ENCODE assay signal across 8 mouse cellular contexts in the genomic region with DNA sequence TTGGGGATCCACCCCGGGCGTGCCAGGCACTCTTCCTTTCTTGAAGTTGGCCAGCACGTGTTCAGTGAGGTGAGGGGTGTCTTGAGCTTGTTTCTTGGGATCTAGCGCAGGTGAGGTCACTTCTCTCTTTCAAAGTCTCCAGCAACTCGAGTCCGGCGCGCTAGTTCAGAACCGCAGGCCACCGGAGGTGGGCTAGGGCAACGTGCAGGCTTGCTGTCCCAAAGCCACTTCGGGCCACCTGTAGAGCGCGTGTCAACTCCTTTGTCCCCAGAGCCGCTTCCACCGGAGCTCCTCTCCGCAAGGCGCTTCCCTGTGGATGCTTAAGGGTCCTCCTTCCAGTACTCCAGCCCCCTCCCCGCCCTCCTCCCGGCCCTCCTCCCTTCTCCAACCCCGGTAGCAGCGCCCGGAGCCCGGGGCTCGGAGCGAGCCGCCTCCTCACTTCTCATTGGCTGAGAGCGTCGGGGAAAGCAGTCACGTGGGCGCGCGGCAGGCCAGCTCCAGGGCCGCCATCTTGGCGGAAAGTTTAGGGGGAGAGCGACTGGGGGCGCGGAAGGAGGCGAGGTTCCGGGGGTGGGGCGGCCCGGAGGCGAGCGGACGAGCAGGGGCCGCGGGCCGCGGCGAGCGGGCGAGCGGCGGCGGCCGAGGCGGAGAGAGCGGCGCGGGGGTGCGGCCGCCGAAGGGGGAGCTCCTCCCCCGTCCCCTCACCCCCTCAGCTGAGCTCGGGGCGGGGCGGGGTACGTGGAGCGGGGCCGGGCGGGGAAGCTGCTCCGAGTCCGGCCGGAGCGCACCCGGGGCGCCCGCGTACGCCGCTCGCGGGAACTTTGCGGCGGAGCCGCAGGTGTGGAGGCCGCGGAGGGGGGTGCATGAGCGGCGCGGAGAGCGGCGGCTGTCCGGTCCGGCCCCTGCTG. TPM values are rescaled to one million over a fixed set of nuclear protein-coding genes. Genes with fewer than 3 reads are reported as not detected.
DNase-seq lines count a peak whose midpoint lies in the region; ATAC-seq and TF ChIP-seq lines count a peak whose summit lies in the region.

Dlg1 (plus strand) TSS at position 65 of the 908 bp plus-strand sequence.

- no peaks in the 10 kb centered on the region for H3K9me3 ChIP-seq in heart, embryonic 10.5 days
- no peaks in the 10 kb centered on the region for H3K9me3 ChIP-seq in kidney, embryonic 15.5 days (replicated peaks)

- no peaks in the 10 kb centered on the region for H3K4me1 ChIP-seq in bone marrow macrophage, adult 2 months (ENCODE audit: control insufficient read depth, insufficient read depth, low read length)
- H3K4me1 ChIP-seq in embryonic fibroblast, embryonic 13.5 days (ENCODE audit: control insufficient read depth, insufficient read depth, low read length), result peaks cover 3% of the 10 kb centered on the region; the same call in 1 of the 2 replicates
- H3K4me1 ChIP-seq in heart, embryonic 10.5 days, result peaks cover 26% of the 10 kb centered on the region
- H3K4me1 ChIP-seq in kidney, embryonic 15.5 days, result peaks cover 31% of the 10 kb centered on the region

- peak within 1 kb of the TSS; percentile 84 for H3K4me2 ChIP-seq in kidney, embryonic 15.5 days

- peak within 1 kb of the TSS; percentile 90 for H3K4me3 ChIP-seq in bone marrow macrophage, adult 2 months (ENCODE audit: insufficient read depth, low read length)
- peak within 1 kb of the TSS; percentile 97 for H3K4me3 ChIP-seq in embryonic fibroblast, embryonic 13.5 days (ENCODE audit: insufficient read depth, low read length)
- H3K4me3 ChIP-seq in heart, embryonic 10.5 days, result peak within 1 kb of the TSS; percentile 83
- H3K4me3 ChIP-seq in kidney, embryonic 15.5 days (replicated peaks), result peak within 1 kb of the TSS; percentile 82

- TF ChIP-seq CTCF in bone marrow macrophage, adult 2 months (IDR thresholded peaks at IDR 0.05; ENCODE audit: low read depth, low read length), result no peak
- TF ChIP-seq CTCF in embryonic fibroblast, embryonic 13.5 days (IDR thresholded peaks at IDR 0.05; ENCODE audit: borderline replicate concordance, insufficient read depth, low read length), result no peak

- H3K27me3 ChIP-seq in heart, embryonic 10.5 days (ENCODE audit: insufficient read depth, poor library complexity, severe bottlenecking), result no peaks in the 10 kb centered on the region; the same call in 1 of the 2 replicates
- H3K27me3 ChIP-seq in kidney, embryonic 15.5 days, result no peaks in the 10 kb centered on the region

- TF ChIP-seq POLR2A in bone marrow macrophage, adult 2 months (IDR thresholded peaks at IDR 0.05; ENCODE audit: borderline replicate concordance, low read depth, low read length), result no peak
- TF ChIP-seq POLR2A in embryonic fibroblast, embryonic 13.5 days (IDR thresholded peaks at IDR 0.05; ENCODE audit: low read depth, low read length), result peak; percentile 79

- peak within 1 kb of the TSS; percentile 91 for H3K9ac ChIP-seq in kidney, embryonic 15.5 days

- peaks cover 20% of the 10 kb centered on the region for H3K36me3 ChIP-seq in heart, embryonic 10.5 days
- H3K36me3 ChIP-seq in kidney, embryonic 15.5 days, result peaks cover 21% of the 10 kb centered on the region

- H3K27ac ChIP-seq in bone marrow macrophage, adult 2 months (ENCODE audit: insufficient read depth, low read depth, low read length), result peak within 1 kb of the TSS; percentile 44; the same call in 1 of the 2 replicates
- H3K27ac ChIP-seq in embryonic fibroblast, embryonic 13.5 days (ENCODE audit: insufficient read depth, low read length), result peak within 1 kb of the TSS; percentile 69
- H3K27ac ChIP-seq in heart, embryonic 10.5 days, result peak within 1 kb of the TSS; percentile 99
- H3K27ac ChIP-seq in kidney, embryonic 15.5 days, result peak within 1 kb of the TSS; percentile 98

- under 1% methylated on average over 81 of the region's 95 CpGs for WGBS in heart, embryonic 10.5 days
- WGBS in kidney, embryonic 15.5 days, result under 1% methylated on average over 79 of the region's 95 CpGs

- ATAC-seq in kidney, embryonic 15.5 days (replicated peaks; ENCODE audit: low FRiP score), result peak; percentile 96
- ATAC-seq in monocyte, adult 5-6 weeks (replicated peaks; ENCODE audit: insufficient number of reproducible peaks, low FRiP score, low TSS enrichment, poor library complexity, severe bottlenecking), result peak; percentile 92

- DNase-seq in A20 (ENCODE audit: low read depth, low spot score) (peak; percentile 93), liver (peak; percentile 92)
- DNase-seq in heart, embryonic 10.5 days (ENCODE audit: low spot score), result peak; percentile 97
- peak; percentile 84 to 91 for DNase-seq in spleen, postnatal 4 days (ENCODE audit: low spot score in 2 of 2)

RNA-seq across cellular contexts. Expression of gene Dlg1, which starts in this region (rescaled TPM):
- 29.2 and 30.4 TPM in 2 replicates for polyA plus RNA-seq in bone marrow macrophage, adult 2 months (2012; ENCODE audit: insufficient read depth, insufficient read length, missing spikeins)
- polyA plus RNA-seq in embryonic fibroblast, embryonic 13.5 days (2011; ENCODE audit: insufficient read length, low read depth, missing spikeins), result 127 and 144 TPM in 2 replicates
- 21.1 and 25.5 TPM in 2 replicates for polyA plus RNA-seq in heart, embryonic 10.5 days (2016; fragmentation: Nextera tagmentation; extraction: Ambion mirVana)
- polyA plus RNA-seq in kidney, embryonic 15.5 days (2015; fragmentation: Nextera tagmentation; extraction: Ambion mirVana), result 28.5 and 31.3 TPM in 2 replicates
- total RNA-seq in monocyte, adult 5-6 weeks (2017), result 66.7 to 92.9 TPM (median 70.2 TPM) in 3 replicates

Comparison
In these comparisons a context has a peak if more than half of its experiments do, and no peak if none do; other contexts are left out.
1. Peak in every context shown above with its lines: DNase-seq, ATAC-seq, H3K4me3 ChIP-seq and H3K27ac ChIP-seq.
2. H3K27ac ChIP-seq: peak in every context shown above with its lines; median percentile 99 in heart, embryonic 10.5 days; 98 in kidney, embryonic 15.5 days; 69 in embryonic fibroblast, embryonic 13.5 days; 44 in bone marrow macrophage, adult 2 months.